Mouse (Mus musculus): ENCODE data around the gene Tas2r134. TPM values are rescaled to one million over a fixed set of nuclear protein-coding genes. Genes with fewer than 3 reads are reported as not detected.

Gene Tas2r134
- polyA plus RNA-seq, 1 experiment from 2014 or later: not detected

DNA sequence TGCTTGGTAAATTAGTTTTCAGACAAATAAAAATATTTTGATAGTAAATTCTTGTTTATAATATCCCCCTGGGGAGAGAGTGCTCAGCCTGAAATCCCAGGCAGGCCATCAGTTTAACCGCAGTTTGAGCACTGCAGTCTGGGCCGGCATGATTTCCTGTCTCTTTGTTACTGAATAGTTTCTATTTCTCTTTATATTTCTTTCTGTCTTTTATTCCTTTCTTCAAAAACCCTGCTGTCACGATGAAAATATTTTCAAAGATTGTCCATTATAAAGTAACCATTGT, 27.2 kb upstream of the Tas2r134 start:
- WGBS: 32% methylated on average over 3 of the region's 3 CpGs
- Histone ChIP-seq H3K4me2 (ENCODE audit: low read length) (peak overlapping the region; percentile 41), H3K36me3 (ENCODE audit: control insufficient read depth, insufficient read depth) (no peaks in the 10 kb centered on the region), H3K4me3 (replicated peaks; ENCODE audit: low read length) (no peak overlapping the region), H3K4me1 (replicated peaks; ENCODE audit: control insufficient read depth, insufficient read depth, low read length) (peaks cover 5% of the 10 kb centered on the region), H3K27ac (ENCODE audit: low read length) (no peak overlapping the region), H3K27me3 (replicated peaks; ENCODE audit: control insufficient read depth, insufficient read depth, low read length) (no peaks in the 10 kb centered on the region), H3K9me3 (ENCODE audit: control insufficient read depth, low read length) (no peaks in the 10 kb centered on the region), H3K9ac (replicated peaks; ENCODE audit: low read depth, low read length) (peak overlapping the region; percentile 43; the same call in 1 of the 2 replicates)
- ATAC-seq: no peak; the same call in 1 of the 2 replicates

DNA sequence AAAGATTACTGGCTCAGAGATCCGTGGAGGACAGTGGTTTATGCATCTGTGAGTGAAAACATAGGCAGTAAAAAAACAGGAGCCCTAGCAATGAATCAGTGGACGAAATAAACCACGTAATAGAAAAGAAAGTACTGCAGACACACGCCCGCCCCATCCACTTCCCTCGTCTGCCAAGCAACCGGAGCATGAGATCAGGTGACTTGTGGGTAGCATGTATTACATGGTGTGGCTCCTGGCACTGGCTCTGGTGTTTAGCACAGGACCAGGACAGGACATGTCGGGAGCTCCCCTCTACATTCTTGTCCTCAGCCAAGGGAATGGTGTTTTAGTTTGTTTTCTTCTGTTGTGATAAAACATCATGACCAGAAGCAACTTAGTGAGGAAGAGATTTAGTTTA, 26.4 kb upstream of the Tas2r134 start:
- Histone ChIP-seq H3K36me3 (ENCODE audit: control insufficient read depth, insufficient read depth) (no peaks in the 10 kb centered on the region), H3K27me3 (replicated peaks; ENCODE audit: control insufficient read depth, insufficient read depth, low read length) (no peaks in the 10 kb centered on the region), H3K27ac (ENCODE audit: low read length) (no peak overlapping the region), H3K9me3 (ENCODE audit: control insufficient read depth, low read length) (no peaks in the 10 kb centered on the region), H3K4me1 (replicated peaks; ENCODE audit: control insufficient read depth, insufficient read depth, low read length) (peaks cover 5% of the 10 kb centered on the region), H3K4me2 (ENCODE audit: low read length) (no peak overlapping the region), H3K4me3 (replicated peaks; ENCODE audit: low read length) (no peak overlapping the region), H3K9ac (replicated peaks; ENCODE audit: low read depth, low read length) (no peak overlapping the region)
- 74% methylated on average over 8 of the region's 8 CpGs for WGBS
- ATAC-seq: no peak

DNA sequence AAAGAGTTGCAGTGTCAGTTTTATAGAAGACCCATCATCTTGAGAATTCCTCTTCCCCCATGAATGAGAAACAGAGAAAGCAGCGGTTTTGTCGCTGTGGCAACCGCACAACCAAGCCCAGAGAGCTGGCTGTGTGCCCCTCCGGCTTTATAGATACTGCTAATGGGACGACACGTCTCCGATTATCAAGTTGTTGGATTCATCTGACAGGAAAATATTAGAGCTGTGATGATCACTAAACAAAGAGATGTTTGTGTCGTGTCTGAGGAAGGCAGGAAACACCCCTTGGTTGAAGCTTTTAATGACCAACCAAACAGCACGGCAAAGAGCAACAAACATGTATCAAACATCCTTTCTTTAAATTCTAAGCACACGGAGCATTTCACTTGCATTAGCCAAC, 17.0 kb upstream of the Tas2r134 start:
- H3K4me1 ChIP-seq (replicated peaks; ENCODE audit: control insufficient read depth, insufficient read depth, low read length): peaks cover 6% of the 10 kb centered on the region
- H3K4me3 ChIP-seq (replicated peaks; ENCODE audit: low read length): peak overlapping the region; percentile 18
- no peaks in the 10 kb centered on the region for H3K27me3 ChIP-seq (replicated peaks; ENCODE audit: control insufficient read depth, insufficient read depth, low read length)
- peak; percentile 69 for ATAC-seq
- 3% methylated on average over 10 of the region's 10 CpGs for WGBS
- no peaks in the 10 kb centered on the region for H3K36me3 ChIP-seq (ENCODE audit: control insufficient read depth, insufficient read depth)
- H3K4me2 ChIP-seq (ENCODE audit: low read length): peak overlapping the region; percentile 51
- no peak overlapping the region for H3K27ac ChIP-seq (ENCODE audit: low read length)
- H3K9ac ChIP-seq (replicated peaks; ENCODE audit: low read depth, low read length): 0 out of 2 replicates have a peak overlapping the region, but pooled peaks have one; percentile 20
- H3K9me3 ChIP-seq (ENCODE audit: control insufficient read depth, low read length): no peaks in the 10 kb centered on the region

DNA sequence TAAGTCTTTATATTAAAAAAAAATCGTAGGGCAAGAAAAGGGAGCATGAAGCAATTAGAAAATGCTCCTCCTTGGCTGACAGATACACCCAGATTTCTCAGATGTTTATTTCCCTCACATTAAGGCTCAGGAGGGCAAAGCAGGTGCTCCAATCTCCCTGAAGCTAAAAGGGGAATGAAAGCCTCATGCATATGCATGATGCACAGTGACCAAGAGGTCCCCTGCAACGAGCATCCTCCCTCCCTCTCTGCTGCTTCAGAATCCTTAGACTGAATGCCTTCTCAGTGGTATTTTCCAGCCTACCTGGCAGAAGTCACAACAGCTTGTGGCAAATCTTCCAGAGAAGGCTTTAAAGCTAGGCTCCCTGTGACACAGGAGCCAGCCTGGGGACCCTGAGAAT, 16.4 kb upstream of the Tas2r134 start:
- no peak overlapping the region for H3K27ac ChIP-seq (ENCODE audit: low read length)
- no peaks in the 10 kb centered on the region for H3K27me3 ChIP-seq (replicated peaks; ENCODE audit: control insufficient read depth, insufficient read depth, low read length)
- H3K4me3 ChIP-seq (replicated peaks; ENCODE audit: low read length): no peak overlapping the region
- ATAC-seq: peak; percentile 63
- H3K4me1 ChIP-seq (replicated peaks; ENCODE audit: control insufficient read depth, insufficient read depth, low read length): peaks cover 6% of the 10 kb centered on the region
- no peak overlapping the region for H3K9ac ChIP-seq (replicated peaks; ENCODE audit: low read depth, low read length)
- no peak overlapping the region for H3K4me2 ChIP-seq (ENCODE audit: low read length)
- no peaks in the 10 kb centered on the region for H3K36me3 ChIP-seq (ENCODE audit: control insufficient read depth, insufficient read depth)
- H3K9me3 ChIP-seq (ENCODE audit: control insufficient read depth, low read length): no peaks in the 10 kb centered on the region
- WGBS: 9% methylated on average over 2 of the region's 2 CpGs

DNA sequence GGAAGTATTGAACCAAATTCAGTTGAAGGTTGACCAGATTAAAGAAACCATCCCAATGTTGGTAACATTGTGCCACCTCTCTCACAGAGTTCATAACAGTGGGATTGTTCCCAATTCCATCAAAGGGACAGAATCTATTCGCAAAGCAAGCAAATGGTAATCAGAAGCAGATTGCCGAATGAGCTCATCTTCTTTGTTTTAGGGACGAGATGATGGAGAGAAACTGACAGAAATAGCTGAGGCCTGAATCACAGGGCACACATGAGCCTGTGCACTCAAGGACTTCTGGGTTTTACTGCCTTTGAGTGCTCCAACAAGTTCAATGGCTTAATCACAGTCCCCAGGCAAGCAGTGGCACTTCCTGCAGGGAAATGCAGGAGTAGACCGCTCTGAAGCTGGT, 13.6 kb upstream of the Tas2r134 start:
- Histone ChIP-seq H3K4me2 (ENCODE audit: low read length) (no peak overlapping the region), H3K27ac (ENCODE audit: low read length) (no peak overlapping the region), H3K27me3 (replicated peaks; ENCODE audit: control insufficient read depth, insufficient read depth, low read length) (no peaks in the 10 kb centered on the region), H3K9ac (replicated peaks; ENCODE audit: low read depth, low read length) (no peak overlapping the region), H3K4me1 (replicated peaks; ENCODE audit: control insufficient read depth, insufficient read depth, low read length) (peaks cover 6% of the 10 kb centered on the region), H3K4me3 (replicated peaks; ENCODE audit: low read length) (no peak overlapping the region), H3K9me3 (ENCODE audit: control insufficient read depth, low read length) (no peaks in the 10 kb centered on the region), H3K36me3 (ENCODE audit: control insufficient read depth, insufficient read depth) (no peaks in the 10 kb centered on the region)
- 77% methylated on average over 4 of the region's 4 CpGs for WGBS
- no peak for ATAC-seq

DNA sequence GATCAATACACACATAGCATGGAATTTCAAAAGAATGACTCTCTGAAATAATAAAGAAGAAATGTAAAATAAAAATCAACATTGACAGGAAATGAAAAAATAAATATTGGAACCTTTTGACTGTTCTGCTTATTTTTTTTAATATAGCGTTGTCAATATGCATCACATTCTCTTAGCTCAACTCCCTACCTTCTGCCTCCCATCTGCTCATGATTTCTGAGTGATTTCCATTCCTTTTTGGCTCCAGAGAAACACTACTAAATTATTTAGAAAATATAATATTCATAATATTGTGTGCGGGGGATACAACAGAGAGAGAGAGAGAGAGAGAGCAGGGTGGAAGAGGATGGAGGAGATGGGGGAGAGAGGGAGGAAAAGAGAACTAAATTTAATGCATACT, 5.4 kb upstream of the Tas2r134 start:
- Histone ChIP-seq H3K9ac (replicated peaks; ENCODE audit: low read depth, low read length) (no peak overlapping the region), H3K4me3 (replicated peaks; ENCODE audit: low read length) (no peak overlapping the region), H3K9me3 (ENCODE audit: control insufficient read depth, low read length) (no peaks in the 10 kb centered on the region), H3K27ac (ENCODE audit: low read length) (no peak overlapping the region), H3K4me2 (ENCODE audit: low read length) (no peak overlapping the region), H3K4me1 (replicated peaks; ENCODE audit: control insufficient read depth, insufficient read depth, low read length) (no peaks in the 10 kb centered on the region; the same call in 1 of the 2 replicates), H3K27me3 (replicated peaks; ENCODE audit: control insufficient read depth, insufficient read depth, low read length) (no peaks in the 10 kb centered on the region), H3K36me3 (ENCODE audit: control insufficient read depth, insufficient read depth) (no peaks in the 10 kb centered on the region)
- no peak for ATAC-seq
- WGBS: 72% methylated on average over 2 of the region's 2 CpGs

DNA sequence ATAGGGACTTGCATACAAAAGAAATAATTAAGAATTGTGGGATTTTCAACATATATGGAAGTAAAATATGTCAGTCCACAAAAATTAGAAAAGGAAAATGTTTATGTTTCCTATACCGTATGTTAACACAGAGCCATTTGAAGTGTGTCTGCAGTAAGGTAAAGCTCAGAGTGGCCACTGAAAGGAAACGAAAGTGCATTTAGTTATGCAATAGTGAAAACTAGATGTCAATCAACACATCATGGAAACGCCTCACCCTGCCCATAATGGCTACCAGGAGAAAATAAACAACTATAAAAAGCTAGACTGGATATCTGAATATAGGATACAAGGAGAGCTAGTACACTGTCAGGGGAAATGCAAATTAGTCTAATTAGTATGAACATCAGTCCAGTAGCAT, 1.3 kb upstream of the Tas2r134 start:
- Histone ChIP-seq H3K4me1 (replicated peaks; ENCODE audit: control insufficient read depth, insufficient read depth, low read length) (no peaks in the 10 kb centered on the region; the same call in 1 of the 2 replicates), H3K9me3 (ENCODE audit: control insufficient read depth, low read length) (no peaks in the 10 kb centered on the region), H3K27me3 (replicated peaks; ENCODE audit: control insufficient read depth, insufficient read depth, low read length) (no peaks in the 10 kb centered on the region), H3K9ac (replicated peaks; ENCODE audit: low read depth, low read length) (no peak overlapping the region), H3K36me3 (ENCODE audit: control insufficient read depth, insufficient read depth) (no peaks in the 10 kb centered on the region), H3K4me2 (ENCODE audit: low read length) (no peak overlapping the region), H3K4me3 (replicated peaks; ENCODE audit: low read length) (no peak overlapping the region), H3K27ac (ENCODE audit: low read length) (no peak overlapping the region)
- WGBS: 84% methylated on average over 3 of the region's 3 CpGs
- ATAC-seq: no peak

DNA sequence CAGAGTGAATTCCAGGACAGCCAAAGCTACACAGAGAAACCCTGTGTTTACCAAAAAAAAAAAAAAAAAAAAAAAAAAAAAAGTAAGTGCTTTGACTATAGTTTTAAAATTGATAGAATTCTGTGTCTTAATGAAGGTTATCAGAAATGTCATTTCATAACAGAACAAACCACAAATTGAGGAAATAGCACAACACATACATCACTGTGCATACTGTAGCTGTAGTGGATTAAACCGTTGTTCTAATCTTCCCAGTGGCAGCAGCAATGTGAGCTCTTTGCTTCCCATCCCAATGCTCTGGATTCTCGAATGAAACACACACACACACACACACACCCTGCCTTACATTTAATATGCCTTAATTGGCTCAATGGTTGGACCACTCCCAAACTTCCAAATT, 4.1 kb downstream of the Tas2r134 start:
- no peak overlapping the region for H3K27ac ChIP-seq (ENCODE audit: low read length)
- no peaks in the 10 kb centered on the region for H3K4me1 ChIP-seq (replicated peaks; ENCODE audit: control insufficient read depth, insufficient read depth, low read length)
- ATAC-seq: no peak
- H3K9me3 ChIP-seq (ENCODE audit: control insufficient read depth, low read length): no peaks in the 10 kb centered on the region
- no peak overlapping the region for H3K4me2 ChIP-seq (ENCODE audit: low read length)
- H3K36me3 ChIP-seq (ENCODE audit: control insufficient read depth, insufficient read depth): no peaks in the 10 kb centered on the region
- whole genome bisulfite sequencing: 70% methylated on average over 2 of the region's 2 CpGs
- H3K4me3 ChIP-seq (replicated peaks; ENCODE audit: low read length): no peak overlapping the region
- H3K27me3 ChIP-seq (replicated peaks; ENCODE audit: control insufficient read depth, insufficient read depth, low read length): no peaks in the 10 kb centered on the region
- H3K9ac ChIP-seq (replicated peaks; ENCODE audit: low read depth, low read length): no peak overlapping the region

DNA sequence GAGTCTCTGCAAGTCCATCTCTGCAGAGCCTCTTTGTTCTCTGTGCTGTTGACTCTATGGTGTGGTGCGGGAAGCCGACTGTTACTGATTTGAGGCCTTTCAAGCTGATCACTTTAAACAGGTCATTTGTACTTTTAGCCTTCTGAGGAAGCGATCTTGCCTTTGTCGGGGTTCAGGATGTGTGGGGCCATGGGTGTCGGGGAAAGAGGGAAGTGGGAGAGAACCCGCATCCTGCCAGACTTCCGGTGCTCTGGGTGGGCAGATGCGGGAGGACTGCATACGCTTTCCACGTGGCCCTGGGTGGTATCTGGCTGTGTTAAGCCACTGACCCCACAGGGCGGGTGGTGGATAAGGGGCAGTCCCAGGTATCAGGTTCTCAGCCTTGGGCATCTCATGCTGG, 10.4 kb downstream of the Tas2r134 start:
- H3K36me3 ChIP-seq (ENCODE audit: control insufficient read depth, insufficient read depth): no peaks in the 10 kb centered on the region
- no peak for ATAC-seq
- no peak overlapping the region for H3K27ac ChIP-seq (ENCODE audit: low read length)
- H3K4me3 ChIP-seq (replicated peaks; ENCODE audit: low read length): no peak overlapping the region
- WGBS: 84% methylated on average over 11 of the region's 11 CpGs
- H3K4me1 ChIP-seq (replicated peaks; ENCODE audit: control insufficient read depth, insufficient read depth, low read length): no peaks in the 10 kb centered on the region
- no peaks in the 10 kb centered on the region for H3K27me3 ChIP-seq (replicated peaks; ENCODE audit: control insufficient read depth, insufficient read depth, low read length)
- H3K9ac ChIP-seq (replicated peaks; ENCODE audit: low read depth, low read length): no peak overlapping the region
- H3K4me2 ChIP-seq (ENCODE audit: low read length): no peak overlapping the region
- no peaks in the 10 kb centered on the region for H3K9me3 ChIP-seq (ENCODE audit: control insufficient read depth, low read length)

DNA sequence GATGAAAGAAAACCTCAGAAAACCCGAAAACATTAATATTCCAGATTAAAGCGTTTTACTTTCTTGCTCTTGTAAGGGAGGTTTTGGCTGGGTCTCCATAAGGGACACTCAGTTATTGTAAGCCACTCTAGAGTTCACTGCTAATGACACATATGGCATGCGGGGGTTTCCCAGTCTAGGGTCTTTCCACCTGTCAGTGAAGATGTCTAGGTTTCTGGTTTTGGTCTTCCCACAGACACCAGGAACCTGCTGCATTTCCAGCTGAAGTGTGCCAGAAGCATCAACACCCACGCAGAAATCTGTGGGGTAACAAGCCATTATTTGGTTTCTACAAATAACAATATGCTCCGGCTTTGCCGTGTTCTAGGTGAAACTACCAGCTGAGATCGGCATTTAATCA, 14.3 kb downstream of the Tas2r134 start:
- WGBS: 89% methylated on average over 7 of the region's 7 CpGs
- Histone ChIP-seq H3K27ac (ENCODE audit: low read length) (no peak overlapping the region), H3K4me1 (replicated peaks; ENCODE audit: control insufficient read depth, insufficient read depth, low read length) (no peaks in the 10 kb centered on the region)

More for the DNA sequence above, 14.3 kb downstream of the Tas2r134 start:
- Histone ChIP-seq H3K36me3 (ENCODE audit: control insufficient read depth, insufficient read depth) (no peaks in the 10 kb centered on the region), H3K4me2 (ENCODE audit: low read length) (no peak overlapping the region), H3K27me3 (replicated peaks; ENCODE audit: control insufficient read depth, insufficient read depth, low read length) (no peaks in the 10 kb centered on the region), H3K9ac (replicated peaks; ENCODE audit: low read depth, low read length) (no peak overlapping the region), H3K4me3 (replicated peaks; ENCODE audit: low read length) (no peak overlapping the region), H3K9me3 (ENCODE audit: control insufficient read depth, low read length) (no peaks in the 10 kb centered on the region)
- no peak for ATAC-seq
